Mouse (Mus musculus) kidney, postnatal 36 days (tissue): ENCODE measurements around the gene Zyg11a.
A peak's percentile ranks its signal among the peaks of the same experiment; 100 is the strongest.

ENCODE experiments used
- DNase-seq, 2 experiments: peaks; one replicate each; pipeline ENCODE4 v3.0.0; 2021 to 2022; ENCODE audit warnings: mixed read lengths in 2 of 2

Zyg11a gene

DNA sequence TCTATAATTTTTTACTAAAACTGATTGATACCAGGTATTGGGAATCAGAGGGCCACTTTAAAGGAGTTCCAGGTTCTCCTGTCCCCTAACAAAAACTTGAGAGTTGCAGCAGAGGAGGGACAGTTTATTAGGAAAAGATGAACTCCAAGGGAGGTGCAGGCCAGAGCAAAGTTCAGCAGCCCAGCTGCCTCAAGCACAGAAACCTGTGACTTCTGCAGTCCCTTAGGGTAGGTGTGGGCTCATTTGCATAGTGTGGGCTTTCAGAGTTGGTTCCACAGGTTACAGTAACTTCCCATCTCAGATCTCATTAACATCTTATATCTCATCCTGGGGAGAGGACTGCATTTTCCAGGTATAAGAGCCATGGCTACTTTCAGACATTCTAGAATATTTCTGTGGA lies 74.1 kb downstream of the Zyg11a start:
- DNase-seq: peak; percentile 76 to 77

DNA sequence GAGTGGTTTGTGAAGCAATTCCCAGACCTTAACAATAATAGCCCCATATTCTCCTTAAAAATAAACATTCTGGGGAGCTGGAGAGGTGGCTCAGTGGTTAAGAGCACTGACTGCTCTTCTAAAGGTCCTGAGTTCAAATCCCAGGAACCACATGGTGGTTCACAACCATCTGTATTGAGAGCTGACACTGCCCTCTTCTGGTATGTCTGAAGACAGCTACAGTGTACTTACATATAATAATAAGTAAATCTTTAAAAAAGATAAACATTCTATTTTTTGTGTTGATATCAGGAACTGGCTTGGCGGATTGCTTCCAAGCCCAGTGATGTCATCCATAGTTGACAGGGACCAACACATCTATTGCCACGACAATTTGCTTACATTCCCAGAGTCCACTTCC lies 74.7 kb downstream of the Zyg11a start:
- DNase-seq: peak in 1 of 2 experiments; percentile 14

DNA sequence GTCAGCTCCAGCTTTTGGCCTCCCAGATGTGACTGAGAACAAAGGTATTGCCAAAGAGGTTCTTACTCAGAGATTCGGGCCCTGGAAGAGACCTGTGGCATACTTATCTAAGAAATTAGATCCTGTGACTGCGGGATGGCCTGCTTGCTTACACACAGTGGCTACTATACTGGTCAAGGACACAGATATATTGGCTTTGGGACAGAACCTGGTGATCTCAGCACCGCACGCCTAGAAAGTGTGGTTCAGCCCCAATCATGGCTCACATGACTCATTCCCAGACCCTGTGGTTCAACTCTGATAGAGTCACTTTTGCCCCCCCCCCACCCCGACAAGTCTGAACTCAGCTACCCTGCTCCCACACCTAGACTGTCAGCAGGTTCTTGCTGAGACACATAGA lies 80.9 kb downstream of the Zyg11a start:
- DNase-seq: no peak
